Mouse (Mus musculus) liver, embryonic 14.5 days (tissue): ENCODE data around the gene Mab21l2. TPM values are rescaled to one million over a fixed set of nuclear protein-coding genes. Genes with fewer than 3 reads are reported as not detected.
A peak's percentile ranks its signal among the peaks of the same experiment; 100 is the strongest.

Experiments used
- ATAC-seq: fragments of 200-750 bp; cut with Nextera tagmentation; 2 replicates; pipeline ENCODE4 v1.8.0; 2017; ENCODE audit warnings: moderate number of reproducible peaks, mild to moderate bottlenecking, moderate library complexity; ENCODE audit not compliant: insufficient read depth
- DNase-seq, 3 experiments: peaks; one replicate each; pipeline ENCODE4 v3.0.0-alpha.2; 2012 to 2013; ENCODE audit warnings: low read depth in 3 of 3, low spot score in 3 of 3
- H3K27ac ChIP-seq: fragments of 300-500 bp; sonication (generic); 2 replicates; pipeline ENCODE4 v1.5.1; 2014; ENCODE audit warnings: moderate library complexity, mild to moderate bottlenecking, control low read depth, inconsistent platforms
- H3K27me3 ChIP-seq: fragments of 300-500 bp; sonication (generic); 2 replicates; pipeline ENCODE4 v1.6.1; 2014; ENCODE audit warnings: mild to moderate bottlenecking, low read length, moderate library complexity; ENCODE audit not compliant: control insufficient read depth, insufficient read depth
- H3K36me3 ChIP-seq: fragments of 300-500 bp; sonication (generic); replicated peaks from 2 replicates; pipeline ENCODE4 v1.6.1; 2014; ENCODE audit warnings: low read depth; ENCODE audit not compliant: control insufficient read depth, insufficient read depth
- H3K4me1 ChIP-seq, 2 experiments: fragments of 200-500 bp in 1 of 2; fragments of 300-500 bp in 1 of 2; sonication (generic) in 1 of 2; replicated peaks; 2 replicates each; pipeline ENCODE4 v1.6.1; 2012 to 2014; ENCODE audit warnings: antibody characterized with exemption in 1 of 2, inconsistent platforms in 1 of 2, low read length in 1 of 2; ENCODE audit not compliant: control insufficient read depth in 2 of 2, insufficient read depth in 2 of 2
- H3K4me2 ChIP-seq: fragments of 300-500 bp; sonication (generic); 2 replicates; pipeline ENCODE4 v1.6.1; 2014; ENCODE audit warnings: low read depth, mild to moderate bottlenecking, control low read depth, moderate library complexity
- H3K4me3 ChIP-seq, 2 experiments: fragments of 200-500 bp in 1 of 2; fragments of 300-500 bp in 1 of 2; sonication (generic) in 1 of 2; 2 replicates each; pipeline ENCODE4 v1.5.1; 2012 to 2014; ENCODE audit warnings: low read depth in 2 of 2, low read length in 2 of 2, mild to moderate bottlenecking in 2 of 2, control low read depth in 1 of 2, inconsistent platforms in 1 of 2, moderate library complexity in 1 of 2; ENCODE audit not compliant: insufficient read depth in 1 of 2
- H3K9ac ChIP-seq: fragments of 300-500 bp; sonication (generic); replicated peaks from 2 replicates; pipeline ENCODE4 v1.6.1; 2014; ENCODE audit warnings: mild to moderate bottlenecking, control low read depth, moderate library complexity
- H3K9me3 ChIP-seq: fragments of 300-500 bp; sonication (generic); 2 replicates; pipeline ENCODE4 v1.6.1; 2016; ENCODE audit warnings: low read length, mixed read lengths; ENCODE audit not compliant: control insufficient read depth
- CTCF ChIP-seq: IDR thresholded peaks from 2 replicates; pipeline ENCODE4 v1.5.1; 2016; ENCODE audit warnings: antibody characterized with exemption, low read depth, control low read depth
- EP300 ChIP-seq: IDR thresholded peaks from 2 replicates; pipeline ENCODE4 v1.6.1; 2016; ENCODE audit warnings: antibody characterized with exemption, low read depth
- WGBS: fragments of 180-500 bp; shearing (Covaris S2); extraction: QIAGEN DNeasy Blood & Tissue Kit; methylation state at CpG from one replicate; pipeline ENCODE4 v1.1.7; 2014; ENCODE audit not compliant: insufficient replicate concordance; 5-methylcytosine and 5-hydroxymethylcytosine counted together
- polyA plus RNA-seq, 2 experiments: library from polyadenylated mRNA; depleted of rRNA in 1 of 2; stranded (reverse) in 1 of 2; unstranded in 1 of 2; fragments of >200 nt; fragmentation: Nextera tagmentation in 1 of 2; extraction: Ambion mirVana in 1 of 2; gene quantifications; 2 replicates each; pipeline versions ENCODE4 v1.2.1 to v1.2.3; 2012 to 2014

Gene Mab21l2
- polyA plus RNA-seq, 2 experiments, result 0.15 to 0.31 TPM

DNA sequence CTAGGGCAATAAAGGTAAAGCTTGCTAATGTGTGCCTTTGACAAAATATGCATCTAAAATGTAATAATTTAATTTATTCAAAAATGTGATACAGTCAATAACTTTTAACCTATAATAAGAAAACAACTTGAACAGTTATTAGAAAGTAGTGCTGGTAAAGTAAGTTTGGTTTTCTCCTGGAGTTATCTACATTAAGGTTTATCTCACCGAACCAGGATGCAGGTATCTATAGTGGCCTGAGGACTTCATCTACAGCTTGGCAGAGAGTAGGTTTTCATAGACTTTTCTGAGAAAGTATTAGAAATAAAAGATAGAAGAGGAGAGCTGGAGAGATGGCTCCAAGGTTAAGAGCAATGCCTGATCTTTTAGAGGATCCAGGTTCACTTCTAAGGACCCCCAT lies 13.0 kb upstream of the Mab21l2 start:
- 16% methylated on average over 1 of the region's 1 CpGs for WGBS
- no peaks in the 10 kb centered on the region for H3K27me3 ChIP-seq
- peaks cover 16 to 19% of the 10 kb centered on the region in 2 experiments for H3K4me1 ChIP-seq
- H3K9me3 ChIP-seq, result no peaks in the 10 kb centered on the region
- no peak overlapping the region for H3K4me3 ChIP-seq
- no peak for DNase-seq
- TF ChIP-seq CTCF (no peak), EP300 (peak; percentile 60)
- H3K36me3 ChIP-seq, result no peaks in the 10 kb centered on the region
- H3K9ac ChIP-seq, result no peak overlapping the region
- H3K27ac ChIP-seq, result peak overlapping the region; percentile 21
- ATAC-seq, result peak; percentile 88
- H3K4me2 ChIP-seq, result peak overlapping the region; percentile 31

DNA sequence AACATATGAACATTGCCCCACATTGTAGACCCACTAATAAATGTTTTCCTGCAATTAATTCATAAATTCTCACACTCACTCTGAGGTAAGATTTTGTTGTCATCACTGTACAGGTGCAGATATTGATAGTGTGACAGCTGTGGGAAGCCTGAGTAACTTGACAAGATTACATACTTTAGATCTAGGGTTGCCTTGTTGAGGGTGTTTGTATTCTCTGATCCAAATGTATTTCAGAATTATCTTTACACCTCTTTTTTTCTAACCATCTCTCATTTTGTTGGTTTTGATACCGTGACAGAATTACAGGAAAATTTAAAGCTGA lies 12.6 kb upstream of the Mab21l2 start:
- Histone ChIP-seq H3K27me3 (no peaks in the 10 kb centered on the region), H3K4me3 (no peak overlapping the region)
- peak; percentile 94 for ATAC-seq

DNA sequence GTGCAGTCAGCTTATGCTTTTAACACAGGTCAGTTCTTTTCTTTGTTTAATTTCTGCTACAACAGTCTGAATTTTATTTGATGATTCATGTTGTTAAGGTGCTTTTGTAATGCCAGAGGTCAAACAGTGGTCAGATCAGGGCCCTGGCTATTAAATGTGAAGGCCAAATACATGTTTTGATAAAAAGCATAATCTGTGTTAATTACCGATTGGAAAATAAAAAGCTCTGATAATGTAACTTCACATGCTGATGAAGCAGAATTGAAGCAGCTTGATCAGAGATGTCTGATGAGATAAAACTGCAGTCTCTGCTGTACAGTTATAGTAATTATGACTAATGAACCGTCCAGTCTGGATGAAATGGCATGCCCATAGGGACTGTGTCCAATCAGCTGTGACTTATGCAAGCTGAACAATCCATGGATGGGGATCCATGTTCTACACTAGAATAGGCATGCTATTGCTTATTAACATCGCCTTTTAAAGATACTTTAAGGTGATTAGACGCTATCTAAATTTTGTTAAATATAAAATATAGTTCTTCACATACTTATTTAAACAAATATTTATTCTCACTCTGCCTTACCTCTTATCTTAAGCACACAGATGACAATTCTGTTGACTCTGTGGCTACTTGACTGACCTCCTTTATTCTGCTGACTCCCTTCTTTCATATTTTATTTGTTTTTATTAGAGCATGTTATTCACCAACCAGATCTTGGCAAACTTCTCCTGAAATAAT lies 12.0 kb upstream of the Mab21l2 start:
- Histone ChIP-seq H3K9me3 (no peaks in the 10 kb centered on the region), H3K9ac (no peak overlapping the region), H3K27ac (peak overlapping the region; percentile 20; the same call in 1 of the 2 replicates), H3K4me2 (no peak overlapping the region), H3K4me1 (peaks cover 16 to 19% of the 10 kb centered on the region in 2 experiments), H3K27me3 (no peaks in the 10 kb centered on the region), H3K4me3 (no peak overlapping the region), H3K36me3 (no peaks in the 10 kb centered on the region)
- ATAC-seq, result peak; percentile 36; the same call in 1 of the 2 replicates
- TF ChIP-seq CTCF (no peak), EP300 (no peak)
- no peak for DNase-seq
- 59% methylated on average over 4 of the region's 4 CpGs for WGBS

More for the DNA sequence above, 12.6 kb upstream of the Mab21l2 start:
- Histone ChIP-seq H3K4me2 (peak overlapping the region; percentile 31; the same call in 1 of the 2 replicates), H3K36me3 (no peaks in the 10 kb centered on the region), H3K27ac (peak overlapping the region; percentile 20; the same call in 1 of the 2 replicates), H3K9ac (no peak overlapping the region), H3K4me1 (peaks cover 16 to 19% of the 10 kb centered on the region in 2 experiments), H3K9me3 (no peaks in the 10 kb centered on the region)
- peak in 1 of 3 experiments; percentile 49 for DNase-seq
- whole genome bisulfite sequencing, result 33% methylated on average over 1 of the region's 1 CpGs
- peak; percentile 67 for TF ChIP-seq EP300
- TF ChIP-seq CTCF, result no peak

DNA sequence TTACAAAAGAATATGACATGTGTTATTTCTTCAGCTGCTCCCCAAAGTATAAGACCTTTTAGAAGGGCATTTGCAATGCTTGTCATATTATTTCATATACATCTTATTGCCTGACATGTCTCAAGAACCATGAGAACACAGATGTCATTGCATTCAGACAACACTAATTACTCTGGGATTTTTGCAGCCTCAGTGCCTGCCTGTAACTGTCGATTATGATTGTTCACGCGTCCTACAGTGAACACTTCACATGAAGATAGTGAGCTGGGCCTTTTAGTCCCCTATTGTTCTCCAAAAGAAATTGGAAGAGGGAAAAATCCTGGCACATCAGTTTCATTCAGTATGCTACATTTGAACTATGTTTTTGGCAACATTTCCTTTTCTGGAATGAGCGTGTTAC lies 11.2 kb upstream of the Mab21l2 start:
- H3K9me3 ChIP-seq, result no peaks in the 10 kb centered on the region
- WGBS, result 77% methylated on average over 4 of the region's 4 CpGs
- H3K27me3 ChIP-seq, result no peaks in the 10 kb centered on the region
- H3K36me3 ChIP-seq, result no peaks in the 10 kb centered on the region
- H3K4me1 ChIP-seq, result peaks cover 16 to 19% of the 10 kb centered on the region in 2 experiments
- no peak overlapping the region for H3K4me3 ChIP-seq
- H3K9ac ChIP-seq, result no peak overlapping the region
- no peak for TF ChIP-seq EP300
- no peak for TF ChIP-seq CTCF
- ATAC-seq, result no peak
- no peak for DNase-seq
- no peak overlapping the region for H3K4me2 ChIP-seq
- H3K27ac ChIP-seq, result no peak overlapping the region

DNA sequence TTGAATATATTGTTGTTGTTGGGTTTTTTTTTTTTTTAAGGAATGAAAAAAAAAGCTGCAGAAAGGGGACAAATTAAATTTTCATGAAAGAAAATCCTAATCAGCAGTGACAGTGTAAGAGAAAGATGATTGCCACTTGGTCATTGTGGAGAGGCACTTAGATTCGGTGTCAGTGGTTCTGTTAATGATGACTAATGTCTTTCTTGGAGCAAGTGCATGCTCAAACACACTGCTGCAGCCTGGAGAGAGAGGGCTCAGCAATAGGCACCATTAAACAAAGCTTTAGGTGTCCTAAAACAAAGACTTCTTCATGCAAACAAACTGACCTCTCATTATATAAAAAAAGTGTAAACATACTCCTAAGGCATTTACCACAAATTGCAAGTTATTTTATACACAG lies 10.5 kb upstream of the Mab21l2 start:
- Histone ChIP-seq H3K4me3 (no peak overlapping the region), H3K27me3 (no peaks in the 10 kb centered on the region), H3K9me3 (no peaks in the 10 kb centered on the region), H3K4me1 (peaks cover 16 to 19% of the 10 kb centered on the region in 2 experiments), H3K27ac (no peak overlapping the region), H3K36me3 (no peaks in the 10 kb centered on the region), H3K4me2 (no peak overlapping the region), H3K9ac (no peak overlapping the region)
- DNase-seq (no peak), ATAC-seq (no peak)
- TF ChIP-seq CTCF (no peak), EP300 (no peak)
- WGBS, result 39% methylated on average over 1 of the region's 1 CpGs
